Mouse (Mus musculus) megakaryocyte, embryonic 14.5 days (primary cell): ENCODE data around the gene Celf2. TPM values are rescaled to one million over a fixed set of nuclear protein-coding genes. Genes with fewer than 3 reads are reported as not detected.

Experiments
- H3K27me3 ChIP-seq: replicated peaks from 2 replicates; pipeline ENCODE3; 2012; ENCODE audit warnings: inconsistent platforms
- H3K36me3 ChIP-seq: replicated peaks from 2 replicates; pipeline ENCODE3; 2012; ENCODE audit warnings: low read length, inconsistent platforms, mixed read lengths
- H3K4me1 ChIP-seq: 2 replicates; pipeline ENCODE4 v1.6.1; 2012; ENCODE audit warnings: inconsistent platforms
- H3K4me3 ChIP-seq: replicated peaks from 2 replicates; pipeline ENCODE3; 2012; ENCODE audit warnings: moderate library complexity, mild to moderate bottlenecking, inconsistent platforms
- H3K9me3 ChIP-seq: 2 replicates; pipeline ENCODE4 v1.6.1; 2012; ENCODE audit warnings: inconsistent platforms
- FLI1 ChIP-seq: IDR thresholded peaks from 2 replicates; pipeline ENCODE4 v1.6.1; 2012; ENCODE audit warnings: low read length, inconsistent platforms, mixed read lengths
- GATA1 ChIP-seq: IDR thresholded peaks from 3 replicates; pipeline ENCODE4 v1.6.1; 2012; ENCODE audit warnings: mixed read lengths, low read length, inconsistent platforms, borderline replicate concordance
- polyA plus RNA-seq: library from polyadenylated mRNA; stranded (reverse); fragments of >175 nt; gene quantifications from 2 replicates; pipeline ENCODE4 v1.2.3, GENCODE M21; 2012; ENCODE audit warnings: low replicate concordance; ENCODE audit not compliant: insufficient read depth

The Celf2 gene
- polyA plus RNA-seq, 1 experiment, result 4.8 TPM

- no peaks in the 10 kb centered on the region for H3K27me3 ChIP-seq
- H3K36me3 ChIP-seq, result no peaks in the 10 kb centered on the region
- TF ChIP-seq GATA1 (no peak), FLI1 (no peak)
- H3K4me1 ChIP-seq, result no peaks in the 10 kb centered on the region
- no peaks in the 10 kb centered on the region for H3K9me3 ChIP-seq
- no peak overlapping the region for H3K4me3 ChIP-seq
Measured at GRCm38 (mm10) chr2:7173271-7174064, 335.9 kb downstream of the Celf2 start.

- Histone ChIP-seq H3K9me3 (no peaks in the 10 kb centered on the region), H3K4me3 (no peak overlapping the region), H3K36me3 (no peaks in the 10 kb centered on the region), H3K4me1 (no peaks in the 10 kb centered on the region), H3K27me3 (no peaks in the 10 kb centered on the region)
- no peak for TF ChIP-seq FLI1
- TF ChIP-seq GATA1, result no peak
Measured at GRCm38 (mm10) chr2:7171087-7171696, 338.2 kb downstream of the Celf2 start.

- Histone ChIP-seq H3K9me3 (no peaks in the 10 kb centered on the region), H3K4me1 (no peaks in the 10 kb centered on the region), H3K27me3 (no peaks in the 10 kb centered on the region), H3K36me3 (no peaks in the 10 kb centered on the region), H3K4me3 (no peak overlapping the region)
- TF ChIP-seq FLI1 (no peak), GATA1 (no peak)
Measured at GRCm38 (mm10) chr2:7165786-7166185, 343.6 kb downstream of the Celf2 start.

- no peaks in the 10 kb centered on the region for H3K27me3 ChIP-seq
- H3K9me3 ChIP-seq, result no peaks in the 10 kb centered on the region
- no peak overlapping the region for H3K4me3 ChIP-seq
- H3K4me1 ChIP-seq, result no peaks in the 10 kb centered on the region
- TF ChIP-seq FLI1 (no peak), GATA1 (no peak)
- no peaks in the 10 kb centered on the region for H3K36me3 ChIP-seq
Measured at GRCm38 (mm10) chr2:7160108-7160507, 349.3 kb downstream of the Celf2 start.

- Histone ChIP-seq H3K4me3 (no peak overlapping the region), H3K4me1 (no peaks in the 10 kb centered on the region), H3K36me3 (no peaks in the 10 kb centered on the region), H3K9me3 (0 out of 2 replicates have a peak, but pooled peaks cover 4% of the 10 kb centered on the region), H3K27me3 (no peaks in the 10 kb centered on the region)
- TF ChIP-seq GATA1 (no peak), FLI1 (no peak)
Measured at GRCm38 (mm10) chr2:7147303-7147702, 362.1 kb downstream of the Celf2 start.

- no peaks in the 10 kb centered on the region for H3K27me3 ChIP-seq
- no peak for TF ChIP-seq FLI1
- no peak for TF ChIP-seq GATA1
- no peaks in the 10 kb centered on the region for H3K9me3 ChIP-seq
- H3K4me3 ChIP-seq, result no peak overlapping the region
- no peaks in the 10 kb centered on the region for H3K4me1 ChIP-seq
- no peaks in the 10 kb centered on the region for H3K36me3 ChIP-seq
Measured at GRCm38 (mm10) chr2:7145541-7146043, 363.8 kb downstream of the Celf2 start.

- H3K9me3 ChIP-seq, result no peaks in the 10 kb centered on the region
- no peaks in the 10 kb centered on the region for H3K36me3 ChIP-seq
- no peaks in the 10 kb centered on the region for H3K27me3 ChIP-seq
- TF ChIP-seq FLI1 (no peak), GATA1 (no peak)
- H3K4me3 ChIP-seq, result no peak overlapping the region
- no peaks in the 10 kb centered on the region for H3K4me1 ChIP-seq
Measured at GRCm38 (mm10) chr2:7144871-7145270, 364.5 kb downstream of the Celf2 start.

- H3K4me3 ChIP-seq, result no peak overlapping the region
- H3K4me1 ChIP-seq, result no peaks in the 10 kb centered on the region
- no peaks in the 10 kb centered on the region for H3K36me3 ChIP-seq
- no peaks in the 10 kb centered on the region for H3K27me3 ChIP-seq
- H3K9me3 ChIP-seq, result no peaks in the 10 kb centered on the region
- TF ChIP-seq FLI1 (no peak), GATA1 (no peak)
Measured at GRCm38 (mm10) chr2:7123366-7123765, 386.0 kb downstream of the Celf2 start.

GRCm38 (mm10) chr2:7115801-7116200 lies 393.6 kb downstream of the Celf2 start:
- Histone ChIP-seq H3K9me3 (no peaks in the 10 kb centered on the region), H3K36me3 (no peaks in the 10 kb centered on the region), H3K27me3 (no peaks in the 10 kb centered on the region), H3K4me1 (no peaks in the 10 kb centered on the region), H3K4me3 (no peak overlapping the region)
- no peak for TF ChIP-seq GATA1
- no peak for TF ChIP-seq FLI1

- no peak overlapping the region for H3K4me3 ChIP-seq
- no peaks in the 10 kb centered on the region for H3K4me1 ChIP-seq
- H3K9me3 ChIP-seq, result no peaks in the 10 kb centered on the region
- no peaks in the 10 kb centered on the region for H3K27me3 ChIP-seq
- no peak for TF ChIP-seq FLI1
- TF ChIP-seq GATA1, result no peak
- no peaks in the 10 kb centered on the region for H3K36me3 ChIP-seq
Measured at GRCm38 (mm10) chr2:7115161-7115560, 394.2 kb downstream of the Celf2 start.

- TF ChIP-seq GATA1, result no peak
- no peak for TF ChIP-seq FLI1
- no peak overlapping the region for H3K4me3 ChIP-seq
Measured at GRCm38 (mm10) chr2:7113738-7114137, 395.6 kb downstream of the Celf2 start.

More at GRCm38 (mm10) chr2:7113738-7114137, 395.6 kb downstream of the Celf2 start:
- no peaks in the 10 kb centered on the region for H3K4me1 ChIP-seq
- H3K9me3 ChIP-seq, result no peaks in the 10 kb centered on the region
- H3K27me3 ChIP-seq, result no peaks in the 10 kb centered on the region
- no peaks in the 10 kb centered on the region for H3K36me3 ChIP-seq
